Mouse (Mus musculus) layer of hippocampus, adult 18-20 months (tissue): ENCODE measurements around the gene 9330182O14Rik. TPM values are rescaled to one million over a fixed set of nuclear protein-coding genes. Genes with fewer than 3 reads are reported as not detected.

Experiments used
- DNase-seq, 2 experiments: peaks; one replicate each; pipeline ENCODE4 v3.0.0; 2022; ENCODE audit warnings: low spot score in 2 of 2
- long read RNA-seq: library from polyadenylated mRNA; stranded (forward); transcript quantifications from one replicate; pipeline ENCODE4 v2.0.0, GENCODE M21; 2021
- total RNA-seq, 2 experiments: library from RNA; stranded (reverse); gene quantifications; 2 replicates each; pipeline ENCODE4 v1.2.3; 2021

Gene 9330182O14Rik
- total RNA-seq, result not detected
- long read RNA-seq, result 0 reads

- no peak for DNase-seq
Measured at GRCm38 (mm10) chr15:40134152-40134792, at the start of gene 9330182O14Rik. TSS of gene 9330182O14Rik (plus strand) at chr15:40134365.

GRCm38 (mm10) chr15:40103304-40103703, 30.9 kb upstream of the 9330182O14Rik start:
- DNase-seq, result peak in 1 of 2 experiments; percentile 72

- peak in 1 of 2 experiments; percentile 52 for DNase-seq
Measured at GRCm38 (mm10) chr15:40105712-40106111, 28.5 kb upstream of the 9330182O14Rik start.

- no peak for DNase-seq
Measured at GRCm38 (mm10) chr15:40113888-40114576, 20.1 kb upstream of the 9330182O14Rik start.

- peak; percentile 11 to 68 for DNase-seq
Measured at GRCm38 (mm10) chr15:40114600-40115271, 19.4 kb upstream of the 9330182O14Rik start.

- DNase-seq, result no peak
Measured at GRCm38 (mm10) chr15:40116396-40116795, 17.8 kb upstream of the 9330182O14Rik start.

GRCm38 (mm10) chr15:40124211-40124953, 9.8 kb upstream of the 9330182O14Rik start:
- DNase-seq, result no peak

GRCm38 (mm10) chr15:40129496-40129895, 4.7 kb upstream of the 9330182O14Rik start:
- no peak for DNase-seq

- peak; percentile 35 to 85 for DNase-seq
Measured at GRCm38 (mm10) chr15:40130880-40131478, 3.2 kb upstream of the 9330182O14Rik start.

GRCm38 (mm10) chr15:40132408-40132807, 1.8 kb upstream of the 9330182O14Rik start:
- no peak for DNase-seq

GRCm38 (mm10) chr15:40144221-40144620, 10.1 kb downstream of the 9330182O14Rik start:
- peak in 1 of 2 experiments; percentile 79 for DNase-seq

GRCm38 (mm10) chr15:40157683-40158082, 23.5 kb downstream of the 9330182O14Rik start:
- DNase-seq, result no peak

- DNase-seq, result peak; percentile 36 to 88
Measured at GRCm38 (mm10) chr15:40166560-40167275, 32.6 kb downstream of the 9330182O14Rik start.

GRCm38 (mm10) chr15:40167276-40168139, 33.3 kb downstream of the 9330182O14Rik start:
- peak in 1 of 2 experiments; percentile 47 for DNase-seq

GRCm38 (mm10) chr15:40168140-40168688, 34.0 kb downstream of the 9330182O14Rik start:
- DNase-seq, result no peak

- no peak for DNase-seq
Measured at GRCm38 (mm10) chr15:40169061-40169460, 34.9 kb downstream of the 9330182O14Rik start.

GRCm38 (mm10) chr15:40169705-40170104, 35.5 kb downstream of the 9330182O14Rik start:
- peak in 1 of 2 experiments; percentile 39 for DNase-seq

- DNase-seq, result no peak
Measured at GRCm38 (mm10) chr15:40179423-40179822, 45.3 kb downstream of the 9330182O14Rik start.

GRCm38 (mm10) chr15:40187017-40187416, 52.9 kb downstream of the 9330182O14Rik start:
- DNase-seq, result no peak
